Mouse (Mus musculus) myocyte (in vitro differentiated cells): ENCODE results near the gene Ranbp17. TPM values are rescaled to one million over a fixed set of nuclear protein-coding genes. Genes with fewer than 3 reads are reported as not detected.

Source experiments
- H3K27me3 ChIP-seq: one replicate; pipeline ENCODE4 v1.6.1; 2011; ENCODE audit not compliant: control insufficient read depth, insufficient read depth, insufficient read length
- H3K36me3 ChIP-seq: one replicate; pipeline ENCODE4 v1.6.1; 2011; ENCODE audit not compliant: control insufficient read depth, insufficient read depth
- H3K4me2 ChIP-seq: one replicate; pipeline ENCODE4 v1.6.1; 2011; ENCODE audit warnings: low read depth, control low read depth
- H3K4me3 ChIP-seq: one replicate; pipeline ENCODE4 v1.5.1; 2011; ENCODE audit warnings: mild to moderate bottlenecking, control low read depth, moderate library complexity
- H3K79me2 ChIP-seq: one replicate; pipeline ENCODE4 v1.6.1; 2011; ENCODE audit not compliant: control insufficient read depth, insufficient read depth
- H3ac ChIP-seq: one replicate; pipeline ENCODE4 v1.6.1; 2011; ENCODE audit not compliant: control insufficient read depth, insufficient read length
- CEBPB ChIP-seq: IDR thresholded peaks from 2 replicates; pipeline ENCODE4 v1.6.1; 2011; ENCODE audit warnings: mild to moderate bottlenecking, moderate library complexity; ENCODE audit not compliant: poor library complexity, insufficient read depth, severe bottlenecking
- E2F4 ChIP-seq: IDR thresholded peaks from one replicate; pipeline ENCODE4 v1.6.1; 2011; ENCODE audit warnings: mild to moderate bottlenecking, control low read depth, moderate library complexity; ENCODE audit not compliant: insufficient read depth
- MAX ChIP-seq: IDR thresholded peaks from one replicate; pipeline ENCODE4 v1.6.1; 2011; ENCODE audit warnings: low read depth, mild to moderate bottlenecking, control low read depth
- MYOD1 ChIP-seq, 3 experiments: IDR thresholded peaks; one replicate each; pipeline ENCODE4 v1.6.1; 2011; ENCODE audit warnings: control low read depth in 2 of 3, low read depth in 2 of 3, mild to moderate bottlenecking in 2 of 3, moderate library complexity in 1 of 3; ENCODE audit not compliant: insufficient read length in 2 of 3, control insufficient read depth in 1 of 3
- MYOG ChIP-seq, 3 experiments: IDR thresholded peaks; one replicate each; pipeline ENCODE4 v1.6.1; 2011; ENCODE audit warnings: control low read depth in 2 of 3, low read depth in 2 of 3, mild to moderate bottlenecking in 2 of 3; ENCODE audit not compliant: insufficient read length in 2 of 3, control insufficient read depth in 1 of 3, insufficient read depth in 1 of 3
- POLR2A ChIP-seq: IDR thresholded peaks from one replicate; pipeline ENCODE4 v1.6.1; 2011; ENCODE audit warnings: low read depth, mild to moderate bottlenecking, control low read depth, moderate library complexity; ENCODE audit not compliant: insufficient read length
- POLR2AphosphoS2 ChIP-seq: IDR thresholded peaks from one replicate; pipeline ENCODE4 v1.6.1; 2011; ENCODE audit warnings: low read depth, control low read depth; ENCODE audit not compliant: insufficient read length
- REST ChIP-seq: IDR thresholded peaks from one replicate; pipeline ENCODE4 v1.6.1; 2011; ENCODE audit warnings: mild to moderate bottlenecking, control low read depth, moderate library complexity; ENCODE audit not compliant: insufficient read depth, insufficient read length
- SRF ChIP-seq: IDR thresholded peaks from one replicate; pipeline ENCODE4 v1.6.1; 2011; ENCODE audit warnings: low read depth; ENCODE audit not compliant: control insufficient read depth, insufficient read length
- TCF12 ChIP-seq: IDR thresholded peaks from one replicate; pipeline ENCODE4 v1.6.1; 2011; ENCODE audit warnings: mild to moderate bottlenecking, control low read depth; ENCODE audit not compliant: poor library complexity, insufficient read depth, severe bottlenecking
- TCF3 ChIP-seq: IDR thresholded peaks from one replicate; pipeline ENCODE4 v1.6.1; 2011; ENCODE audit warnings: low read depth, control low read depth; ENCODE audit not compliant: insufficient read length
- USF1 ChIP-seq: IDR thresholded peaks from one replicate; pipeline ENCODE4 v1.6.1; 2011; ENCODE audit warnings: low read depth, mild to moderate bottlenecking, control low read depth, moderate library complexity
- polyA plus RNA-seq: library from polyadenylated mRNA; unstranded; fragments of >200 nt; fragmentation: generic; extraction: Trizol; gene quantifications from one replicate; pipeline ENCODE4 v1.2.1, GENCODE M21; 2012; ENCODE audit warnings: missing spikeins

Ranbp17 gene
- polyA plus RNA-seq, 1 experiment, result not detected

GRCm38 (mm10) chr11:33193695-33194094 lies 319.9 kb downstream of the Ranbp17 start:
- no peak overlapping the region for H3K4me2 ChIP-seq
- TF ChIP-seq REST, result no peak
- no peak for TF ChIP-seq SRF
- no peak for TF ChIP-seq MYOG (IDR thresholded peaks at IDR 0.05; ENCODE audit: control insufficient read depth in 1 of 3, insufficient read depth in 1 of 3, insufficient read length in 2 of 3, low read depth in 2 of 3)
- TF ChIP-seq MYOD1 (IDR thresholded peaks at IDR 0.05; ENCODE audit: control insufficient read depth in 1 of 3, insufficient read length in 2 of 3, low read depth in 2 of 3), result no peak
- no peak for TF ChIP-seq USF1
- TF ChIP-seq TCF3, result no peak
- no peak for TF ChIP-seq CEBPB
- TF ChIP-seq MAX, result no peak
- TF ChIP-seq POLR2A, result no peak
- no peak for TF ChIP-seq POLR2AphosphoS2
- TF ChIP-seq TCF12, result no peak
- no peak for TF ChIP-seq E2F4
- no peaks in the 10 kb centered on the region for H3K36me3 ChIP-seq
- peaks cover 48% of the 10 kb centered on the region for H3K27me3 ChIP-seq
- no peak overlapping the region for H3ac ChIP-seq
- no peak overlapping the region for H3K4me3 ChIP-seq
- no peaks in the 10 kb centered on the region for H3K79me2 ChIP-seq

- TF ChIP-seq USF1, result no peak
- no peak for TF ChIP-seq MAX
- no peak for TF ChIP-seq E2F4
- TF ChIP-seq MYOG (IDR thresholded peaks at IDR 0.05; ENCODE audit: control insufficient read depth in 1 of 3, insufficient read depth in 1 of 3, insufficient read length in 2 of 3, low read depth in 2 of 3), result no peak
- TF ChIP-seq MYOD1 (IDR thresholded peaks at IDR 0.05; ENCODE audit: control insufficient read depth in 1 of 3, insufficient read length in 2 of 3, low read depth in 2 of 3), result no peak
- no peak for TF ChIP-seq CEBPB
- TF ChIP-seq TCF12, result no peak
- no peak for TF ChIP-seq REST
- no peak for TF ChIP-seq POLR2AphosphoS2
- TF ChIP-seq POLR2A, result no peak
- TF ChIP-seq TCF3, result no peak
- no peak for TF ChIP-seq SRF
- Histone ChIP-seq H3K27me3 (peaks cover 23% of the 10 kb centered on the region), H3K4me3 (no peak overlapping the region), H3K4me2 (no peak overlapping the region), H3ac (no peak overlapping the region), H3K36me3 (no peaks in the 10 kb centered on the region), H3K79me2 (no peaks in the 10 kb centered on the region)
Observed at GRCm38 (mm10) chr11:33181804-33182203, 331.7 kb downstream of the Ranbp17 start.

GRCm38 (mm10) chr11:33180701-33181116 lies 332.8 kb downstream of the Ranbp17 start:
- Histone ChIP-seq H3K27me3 (peaks cover 28% of the 10 kb centered on the region), H3K4me3 (no peak overlapping the region)

GRCm38 (mm10) chr11:33179802-33180201 lies 333.7 kb downstream of the Ranbp17 start:
- Histone ChIP-seq H3K4me3 (no peak overlapping the region), H3K4me2 (no peak overlapping the region), H3ac (no peak overlapping the region), H3K27me3 (peaks cover 35% of the 10 kb centered on the region), H3K36me3 (no peaks in the 10 kb centered on the region), H3K79me2 (no peaks in the 10 kb centered on the region)
- no peak for TF ChIP-seq MYOG (IDR thresholded peaks at IDR 0.05; ENCODE audit: control insufficient read depth in 1 of 3, insufficient read depth in 1 of 3, insufficient read length in 2 of 3, low read depth in 2 of 3)
- no peak for TF ChIP-seq MAX
- no peak for TF ChIP-seq SRF

More at GRCm38 (mm10) chr11:33180701-33181116, 332.8 kb downstream of the Ranbp17 start:
- Histone ChIP-seq H3K36me3 (no peaks in the 10 kb centered on the region), H3K4me2 (no peak overlapping the region), H3K79me2 (no peaks in the 10 kb centered on the region), H3ac (no peak overlapping the region)
- TF ChIP-seq REST (no peak), POLR2AphosphoS2 (no peak), MAX (no peak)

- Histone ChIP-seq H3K79me2 (no peaks in the 10 kb centered on the region), H3K36me3 (no peaks in the 10 kb centered on the region), H3K27me3 (peaks cover 48% of the 10 kb centered on the region), H3K4me3 (no peak overlapping the region), H3K4me2 (no peak overlapping the region), H3ac (no peak overlapping the region)
- no peak for TF ChIP-seq SRF
- no peak for TF ChIP-seq TCF12
Observed at GRCm38 (mm10) chr11:33176525-33177245, 336.9 kb downstream of the Ranbp17 start.
